In the genomic region with DNA sequence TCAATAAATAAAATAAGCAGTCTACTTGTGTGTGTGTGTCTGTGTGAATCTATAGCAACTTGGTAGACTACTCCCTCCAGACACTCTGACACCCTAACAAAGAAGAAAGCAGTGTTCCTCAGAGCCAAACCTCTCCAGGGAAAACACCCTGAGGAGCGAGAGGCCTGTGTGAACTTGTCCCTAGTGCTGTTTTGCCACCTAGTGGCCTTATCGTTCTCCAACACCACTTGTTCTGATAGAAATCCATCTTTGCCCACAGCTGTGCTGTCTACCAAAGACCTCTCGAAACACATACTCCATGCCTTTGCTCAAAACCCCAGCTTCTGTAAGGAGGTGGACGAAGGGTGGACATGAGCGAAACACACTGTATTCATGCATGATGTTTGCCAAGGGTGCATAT, we compare ENCODE assay signal across 8 mouse cellular contexts. TPM values are rescaled to one million over a fixed set of nuclear protein-coding genes. Genes with fewer than 3 reads are reported as not detected.
DNase-seq lines count a peak whose midpoint lies in the region; ATAC-seq and TF ChIP-seq lines count a peak whose summit lies in the region.

No protein-coding gene starts in this region.

- H3K4me1 ChIP-seq in CH12.LX (ENCODE audit: control insufficient read depth in 1 of 2, insufficient read depth in 2 of 2) = peaks cover 0 to 4% of the 10 kb centered on the region in 2 experiments; a peak in 1 of 4 replicates
- H3K4me1 ChIP-seq in bone marrow, adult 2 months (ENCODE audit: control insufficient read depth, insufficient read depth, low read length) = no peaks in the 10 kb centered on the region
- H3K4me1 ChIP-seq in forebrain, embryonic 11.5 days (replicated peaks; ENCODE audit: control insufficient read depth, insufficient read depth, low read length) = no peaks in the 10 kb centered on the region
- H3K4me1 ChIP-seq in neural tube, embryonic 14.5 days (ENCODE audit: control insufficient read depth, insufficient read depth, low read length) = no peaks in the 10 kb centered on the region

- H3K4me3 ChIP-seq in CH12.LX (replicated peaks in 1 of 3; ENCODE audit: low read depth in 2 of 3, low read length in 2 of 3, poor library complexity in 1 of 3) = no peak overlapping the region
- H3K4me3 ChIP-seq in bone marrow, adult 2 months (replicated peaks; ENCODE audit: control insufficient read depth, low read depth, low read length) = no peak overlapping the region
- no peak overlapping the region for H3K4me3 ChIP-seq in forebrain, embryonic 11.5 days (ENCODE audit: low read depth, low read length)
- no peak overlapping the region for H3K4me3 ChIP-seq in neural tube, embryonic 14.5 days (ENCODE audit: low read depth, low read length)

- TF ChIP-seq POLR2A in CH12.LX (IDR thresholded peaks at IDR 0.05; ENCODE audit: low read depth, low read length) = no peak
- no peak for TF ChIP-seq POLR2A in bone marrow, adult 2 months (IDR thresholded peaks at IDR 0.05; ENCODE audit: borderline replicate concordance, control insufficient read depth, low read depth, low read length)

- TF ChIP-seq EP300 in CH12.LX (IDR thresholded peaks at IDR 0.05; ENCODE audit: low read length) = no peak

- intact Hi-C loops in heart, postnatal 10 days (cut with DNase I) = loop anchor here (5.0 to 10.0 kb wide), 2 partner anchors 46 to 51 kb away; a partner anchor contains a TSS

- peak; percentile 84 for TF ChIP-seq RAD21 in CH12.LX (IDR thresholded peaks at IDR 0.05; ENCODE audit: low read depth, low read length)

- peak; percentile 56 to 93 for TF ChIP-seq CTCF in CH12.LX (conservative IDR thresholded peaks at IDR 0.05 in 1 of 2, IDR thresholded peaks at IDR 0.05 in 1 of 2; ENCODE audit: low read depth in 2 of 2, low read length in 2 of 2)
- peak; percentile 27; the same call in 1 of the 2 replicates for TF ChIP-seq CTCF in bone marrow, adult 2 months (IDR thresholded peaks at IDR 0.05; ENCODE audit: control insufficient read depth, insufficient read depth, low read length)

- H3K9me3 ChIP-seq in CH12.LX (replicated peaks; ENCODE audit: low read length) = peaks cover 6% of the 10 kb centered on the region
- no peaks in the 10 kb centered on the region for H3K9me3 ChIP-seq in forebrain, embryonic 11.5 days (ENCODE audit: control insufficient read depth, low read length)
- no peaks in the 10 kb centered on the region for H3K9me3 ChIP-seq in neural tube, embryonic 14.5 days (ENCODE audit: control insufficient read depth, low read length)

- no peak overlapping the region for H3K27ac ChIP-seq in CH12.LX (ENCODE audit: insufficient read depth, low read depth)
- H3K27ac ChIP-seq in bone marrow, adult 2 months (ENCODE audit: control insufficient read depth, insufficient read depth, low read depth, low read length, poor library complexity) = no peak overlapping the region
- H3K27ac ChIP-seq in forebrain, embryonic 11.5 days (ENCODE audit: low read depth, low read length) = no peak overlapping the region
- 0 out of 2 replicates have a peak overlapping the region, but pooled peaks have one; percentile 28 for H3K27ac ChIP-seq in neural tube, embryonic 14.5 days (ENCODE audit: low read depth, low read length)

- 32% methylated on average over 5 of the region's 5 CpGs for WGBS in bone marrow, adult 2 months
- WGBS in forebrain, embryonic 11.5 days = 41% methylated on average over 5 of the region's 5 CpGs
- 37% methylated on average over 5 of the region's 5 CpGs for WGBS in neural tube, embryonic 14.5 days

- H3K9ac ChIP-seq in CH12.LX (ENCODE audit: insufficient read depth, low read depth) = no peak overlapping the region
- no peak overlapping the region for H3K9ac ChIP-seq in forebrain, embryonic 11.5 days (ENCODE audit: low read length)
- no peak overlapping the region for H3K9ac ChIP-seq in neural tube, embryonic 14.5 days (replicated peaks; ENCODE audit: low read depth, low read length)

- peak; percentile 75 for ATAC-seq in forebrain, embryonic 11.5 days (replicated peaks; ENCODE audit: low FRiP score)
- ATAC-seq in neural tube, embryonic 14.5 days (ENCODE audit: low read depth) = peak; percentile 85; the same call in 1 of the 2 replicates

- no peak overlapping the region for H3K4me2 ChIP-seq in CH12.LX (ENCODE audit: insufficient read depth, low read depth, poor library complexity, severe bottlenecking)
- H3K4me2 ChIP-seq in forebrain, embryonic 11.5 days (ENCODE audit: low read depth, low read length, severe bottlenecking) = no peak overlapping the region
- H3K4me2 ChIP-seq in neural tube, embryonic 14.5 days (ENCODE audit: low read depth, low read length) = no peak overlapping the region

- no peaks in the 10 kb centered on the region for H3K27me3 ChIP-seq in CH12.LX (replicated peaks)
- no peaks in the 10 kb centered on the region for H3K27me3 ChIP-seq in forebrain, embryonic 11.5 days (ENCODE audit: control insufficient read depth, insufficient read depth, low read length)
- no peaks in the 10 kb centered on the region for H3K27me3 ChIP-seq in neural tube, embryonic 14.5 days (ENCODE audit: control insufficient read depth, insufficient read depth, low read length)

- H3K36me3 ChIP-seq in CH12.LX (replicated peaks in 1 of 2; ENCODE audit: control insufficient read depth in 1 of 2, insufficient read depth in 1 of 2, low read length in 1 of 2) = no peaks in the 10 kb centered on the region
- H3K36me3 ChIP-seq in forebrain, embryonic 11.5 days (ENCODE audit: control insufficient read depth, insufficient read depth, low read length) = no peaks in the 10 kb centered on the region
- H3K36me3 ChIP-seq in neural tube, embryonic 14.5 days (ENCODE audit: control insufficient read depth, insufficient read depth, low read length) = no peaks in the 10 kb centered on the region

- no peaks in the 10 kb centered on the region for H3K79me2 ChIP-seq in CH12.LX (replicated peaks; ENCODE audit: control insufficient read depth, extremely low read depth, insufficient read depth, poor library complexity, severe bottlenecking)

- DNase-seq in CH12.LX (ENCODE audit: extremely low read depth) = peak; percentile 72
- peak; percentile 70 for DNase-seq in forebrain, embryonic 11.5 days (ENCODE audit: low spot score)
- peak; percentile 82 to 84 for DNase-seq in heart, postnatal 10 days
- peak; percentile 83 for DNase-seq in kidney, postnatal 14 days
- peak; percentile 57 to 76 for DNase-seq in lung, adult 18-20 months
- no peak for DNase-seq in B cell, adult 2 months

- in situ Hi-C loops in CH12.LX (cut with MboI; ENCODE audit: low pct_ligation_motif_present, low pct_unique_long_range_greater_than_20kb, low sequenced_read_pairs) = no loop called here

- dilution Hi-C loops in CH12.LX (cut with MboI; ENCODE audit: extremely low pct_ligation_motif_present, extremely low pct_unique_long_range_greater_than_20kb, low sequenced_read_pairs) = no loop called here

TF ChIP-seq in CH12.LX, 34 proteins besides CTCF, POLR2A, EP300 and RAD21 (continues in another document):
- peak; percentile 35; the same call in 1 of the 2 replicates for TF ChIP-seq ZC3H11A (IDR thresholded peaks at IDR 0.05; ENCODE audit: low read depth, low read length)
- no peak for TF ChIP-seq MYC (IDR thresholded peaks at IDR 0.05; ENCODE audit: low read depth, low read length)
- TF ChIP-seq IRF4 (IDR thresholded peaks at IDR 0.05; ENCODE audit: low read depth, low read length) = 0 out of 2 replicates have a peak, but pooled peaks have one; percentile 32

RNA-seq across cellular contexts. Expression of a gene that starts 8.3 kb away (rescaled TPM):
- total RNA-seq in CH12.LX (2012; rRNA removed) (not detected in 2 replicates), CH12.LX (2014; rRNA removed) (not detected in 2 replicates)
- polyA plus RNA-seq in CH12.LX (2012; ENCODE audit: insufficient read length, low read depth) = not detected in 2 replicates
- not detected in 2 replicates for polyA plus RNA-seq in bone marrow, adult 2 months (2011; ENCODE audit: insufficient read depth, insufficient read length, low replicate concordance, missing spikeins)
- polyA plus RNA-seq in forebrain, embryonic 11.5 days (2014; fragmentation: Nextera tagmentation; extraction: Ambion mirVana) = not detected in 2 replicates
- total RNA-seq in heart, postnatal 10 days (2021) = not detected
- not detected in 2 replicates for polyA plus RNA-seq in neural tube, embryonic 14.5 days (2014; fragmentation: Nextera tagmentation; extraction: Ambion mirVana)

RNA-seq across cellular contexts. Expression of a gene that starts 12.6 kb away (rescaled TPM):
- total RNA-seq in CH12.LX (2012; rRNA removed) (not detected in 2 replicates), CH12.LX (2014; rRNA removed) (not detected in 2 replicates)
- polyA plus RNA-seq in CH12.LX (2012; ENCODE audit: insufficient read length, low read depth) = not detected in 2 replicates
- not detected in 2 replicates for polyA plus RNA-seq in bone marrow, adult 2 months (2011; ENCODE audit: insufficient read depth, insufficient read length, low replicate concordance, missing spikeins)
- not detected in 2 replicates for polyA plus RNA-seq in forebrain, embryonic 11.5 days (2014; fragmentation: Nextera tagmentation; extraction: Ambion mirVana)
- not detected for total RNA-seq in heart, postnatal 10 days (2021)
- polyA plus RNA-seq in neural tube, embryonic 14.5 days (2014; fragmentation: Nextera tagmentation; extraction: Ambion mirVana) = not detected in 2 replicates

RNA-seq across cellular contexts. Expression of a gene that starts 16.9 kb away (rescaled TPM):
- 0.59 and 1.1 TPM in 2 replicates for total RNA-seq in CH12.LX (2012; rRNA removed)
- total RNA-seq in CH12.LX (2014; rRNA removed) = 0.43 and 0.50 TPM in 2 replicates
- polyA plus RNA-seq in CH12.LX (2012; ENCODE audit: insufficient read length, low read depth) = 0.74 and 1.0 TPM in 2 replicates
- 13.5 and 24.9 TPM in 2 replicates for polyA plus RNA-seq in bone marrow, adult 2 months (2011; ENCODE audit: insufficient read depth, insufficient read length, low replicate concordance, missing spikeins)
- polyA plus RNA-seq in forebrain, embryonic 11.5 days (2014; fragmentation: Nextera tagmentation; extraction: Ambion mirVana) = 8.9 and 11.2 TPM in 2 replicates
- 100 to 1,000 TPM; 712 to 721 TPM for total RNA-seq in heart, postnatal 10 days (2021)
- polyA plus RNA-seq in neural tube, embryonic 14.5 days (2014; fragmentation: Nextera tagmentation; extraction: Ambion mirVana) = 168 and 194 TPM in 2 replicates

RNA-seq across cellular contexts. Expression of a gene that starts 38.1 kb away (rescaled TPM):
- total RNA-seq in CH12.LX (2012; rRNA removed) (0.42 TPM in 2 replicates), CH12.LX (2014; rRNA removed) (0.11 and 0.20 TPM in 2 replicates)
- polyA plus RNA-seq in CH12.LX (2012; ENCODE audit: insufficient read length, low read depth) = 0.44 and 0.49 TPM in 2 replicates
- 3.6 and 7.2 TPM in 2 replicates for polyA plus RNA-seq in bone marrow, adult 2 months (2011; ENCODE audit: insufficient read depth, insufficient read length, low replicate concordance, missing spikeins)
- 0.45 and 0.89 TPM in 2 replicates for polyA plus RNA-seq in forebrain, embryonic 11.5 days (2014; fragmentation: Nextera tagmentation; extraction: Ambion mirVana)
- total RNA-seq in heart, postnatal 10 days (2021) = under 1 TPM; 0.12 to 0.29 TPM
- polyA plus RNA-seq in neural tube, embryonic 14.5 days (2014; fragmentation: Nextera tagmentation; extraction: Ambion mirVana) = 1.6 and 1.9 TPM in 2 replicates

RNA-seq across cellular contexts. Expression of a gene that starts 46.2 kb away (rescaled TPM):
- total RNA-seq in CH12.LX (2012; rRNA removed) (19.5 and 21.7 TPM in 2 replicates), CH12.LX (2014; rRNA removed) (26.2 and 32.3 TPM in 2 replicates)
- 29.9 and 32.0 TPM in 2 replicates for polyA plus RNA-seq in CH12.LX (2012; ENCODE audit: insufficient read length, low read depth)
- polyA plus RNA-seq in bone marrow, adult 2 months (2011; ENCODE audit: insufficient read depth, insufficient read length, low replicate concordance, missing spikeins) = 20.8 and 25.1 TPM in 2 replicates
- polyA plus RNA-seq in forebrain, embryonic 11.5 days (2014; fragmentation: Nextera tagmentation; extraction: Ambion mirVana) = 48.1 and 60.0 TPM in 2 replicates
- total RNA-seq in heart, postnatal 10 days (2021) = 10 to 100 TPM; 19.2 to 28.5 TPM
- polyA plus RNA-seq in neural tube, embryonic 14.5 days (2014; fragmentation: Nextera tagmentation; extraction: Ambion mirVana) = 69.8 and 99.4 TPM in 2 replicates

Comparison
In these comparisons a context has a peak if more than half of its experiments do, and no peak if none do; other contexts are left out.
1. DNase-seq: peak in CH12.LX (single experiment), forebrain, embryonic 11.5 days (single experiment), heart, postnatal 10 days (2 of 2), kidney, postnatal 14 days (single experiment) and lung, adult 18-20 months (2 of 2); none in B cell, adult 2 months (0 of 2).